Mouse (Mus musculus) kidney, postnatal 0 days (tissue): ENCODE results near the gene Glo1. TPM values are rescaled to one million over a fixed set of nuclear protein-coding genes. Genes with fewer than 3 reads are reported as not detected.
"Not testable (repeated sequence)": the region's sequence is repeated elsewhere in the genome, so short reads cannot be mapped to it uniquely, and the experiment has no call there.

ENCODE experiments used
- ATAC-seq: fragments of 200-750 bp; cut with Nextera tagmentation; replicated peaks from 2 replicates; pipeline ENCODE4 v1.8.0; 2017; ENCODE audit warnings: low read depth, moderate number of reproducible peaks, moderate TSS enrichment, moderate library complexity; ENCODE audit not compliant: low FRiP score
- DNase-seq: peaks from one replicate; pipeline ENCODE4 v3.0.0-alpha.2; 2016; ENCODE audit warnings: low spot score
- H3K27ac ChIP-seq: fragments of 300-500 bp; sonication (generic); 2 replicates; pipeline ENCODE4 v1.5.1; 2014; ENCODE audit warnings: mild to moderate bottlenecking
- H3K27me3 ChIP-seq: fragments of 300-500 bp; sonication (generic); 2 replicates; pipeline ENCODE4 v1.6.1; 2014; ENCODE audit warnings: low read length, mixed read lengths; ENCODE audit not compliant: insufficient read depth
- H3K36me3 ChIP-seq: fragments of 300-500 bp; sonication (generic); 2 replicates; pipeline ENCODE4 v1.6.1; 2014; ENCODE audit warnings: low read length, mixed read lengths; ENCODE audit not compliant: insufficient read depth
- H3K4me1 ChIP-seq: fragments of 300-500 bp; sonication (generic); replicated peaks from 2 replicates; pipeline ENCODE4 v1.6.1; 2014; ENCODE audit warnings: antibody characterized with exemption, low read length, mixed read lengths; ENCODE audit not compliant: insufficient read depth
- H3K4me2 ChIP-seq: fragments of 300-500 bp; sonication (generic); 2 replicates; pipeline ENCODE4 v1.6.1; 2014; ENCODE audit warnings: mild to moderate bottlenecking, low read length, moderate library complexity, mixed read lengths
- H3K4me3 ChIP-seq: fragments of 300-500 bp; sonication (generic); replicated peaks from 2 replicates; pipeline ENCODE4 v1.5.1; 2014; ENCODE audit warnings: low read depth, low read length
- H3K9ac ChIP-seq: fragments of 300-500 bp; sonication (generic); 2 replicates; pipeline ENCODE4 v1.6.1; 2014; ENCODE audit warnings: low read depth, low read length
- H3K9me3 ChIP-seq: fragments of 300-500 bp; sonication (generic); replicated peaks from 2 replicates; pipeline ENCODE4 v1.6.1; 2016; ENCODE audit warnings: low read length, inconsistent platforms, mixed read lengths
- CTCF ChIP-seq: IDR thresholded peaks from 2 replicates; pipeline ENCODE4 v1.5.1; 2016; ENCODE audit warnings: antibody characterized with exemption, low read depth, mild to moderate bottlenecking, moderate library complexity
- WGBS: fragments of 180-500 bp; shearing (Covaris S2); extraction: QIAGEN DNeasy Blood & Tissue Kit; methylation state at CpG from one replicate; pipeline ENCODE4 v1.1.7; 2014; 5-methylcytosine and 5-hydroxymethylcytosine counted together
- polyA plus RNA-seq: library from polyadenylated mRNA; unstranded; fragments of >200 nt; fragmentation: Nextera tagmentation; extraction: Ambion mirVana; gene quantifications from 2 replicates; pipeline ENCODE4 v1.2.1, GENCODE M21; 2015

The Glo1 gene
- polyA plus RNA-seq, 1 experiment from 2014 or later, result 247 TPM

GRCm38 (mm10) chr17:30635367-30635766, 8.7 kb upstream of the Glo1 start:
- Histone ChIP-seq H3K27me3 (no peaks in the 10 kb centered on the region), H3K4me2 (peak overlapping the region; percentile 28; the same call in 1 of the 2 replicates), H3K9me3 (no peaks in the 10 kb centered on the region), H3K9ac (no peak overlapping the region), H3K36me3 (no peaks in the 10 kb centered on the region), H3K27ac (no peak overlapping the region), H3K4me1 (no peaks in the 10 kb centered on the region), H3K4me3 (0 out of 2 replicates have a peak overlapping the region, but pooled peaks have one; percentile 9)
- 33% methylated on average over 17 of the region's 17 CpGs for WGBS
- DNase-seq (peak; percentile 45), ATAC-seq (0 out of 2 replicates have a peak, but pooled peaks have one; percentile 33)
- TF ChIP-seq CTCF, result no peak

GRCm38 (mm10) chr17:30624132-30624531, 2.5 kb downstream of the Glo1 start, which contains the start of gene Dnah8:
Gene Dnah8, plus strand, starts transcription at chr17:30624354.
- DNase-seq, H3K4me3 ChIP-seq, H3K36me3 ChIP-seq, H3K4me1 ChIP-seq, H3K9me3 ChIP-seq, H3K27ac ChIP-seq, H3K4me2 ChIP-seq, ATAC-seq, H3K27me3 ChIP-seq, H3K9ac ChIP-seq: not testable (repeated sequence)
- no CpG with 5 or more reads among the region's 20 CpGs for WGBS

GRCm38 (mm10) chr17:30623200-30623599, 3.5 kb downstream of the Glo1 start:
- DNase-seq (no peak), ATAC-seq (no peak)
- H3K4me3 ChIP-seq, result no peak overlapping the region
- TF ChIP-seq CTCF, result no peak
- no peaks in the 10 kb centered on the region for H3K4me1 ChIP-seq
- no peaks in the 10 kb centered on the region for H3K9me3 ChIP-seq
- H3K27ac ChIP-seq, result no peak overlapping the region
- H3K4me2 ChIP-seq, result no peak overlapping the region
- H3K9ac ChIP-seq, result no peak overlapping the region
- no peaks in the 10 kb centered on the region for H3K27me3 ChIP-seq
- H3K36me3 ChIP-seq, result no peaks in the 10 kb centered on the region
- WGBS, result 88% methylated on average over 3 of the region's 3 CpGs

- H3K9ac ChIP-seq, result no peak overlapping the region
- no peak for TF ChIP-seq CTCF
- no peak overlapping the region for H3K4me3 ChIP-seq
- no peaks in the 10 kb centered on the region for H3K9me3 ChIP-seq
- H3K36me3 ChIP-seq, result no peaks in the 10 kb centered on the region
- no peak overlapping the region for H3K27ac ChIP-seq
- DNase-seq (no peak), ATAC-seq (no peak)
- H3K4me2 ChIP-seq, result no peak overlapping the region
- H3K27me3 ChIP-seq, result no peaks in the 10 kb centered on the region
- H3K4me1 ChIP-seq, result no peaks in the 10 kb centered on the region
- WGBS, result 74% methylated on average over 4 of the region's 4 CpGs
Measured at GRCm38 (mm10) chr17:30621450-30621849, 5.2 kb downstream of the Glo1 start.

GRCm38 (mm10) chr17:30620548-30620947, 6.1 kb downstream of the Glo1 start:
- TF ChIP-seq CTCF, result no peak
- no peak overlapping the region for H3K4me3 ChIP-seq
- H3K4me2 ChIP-seq, result no peak overlapping the region
- DNase-seq, result no peak
- H3K4me1 ChIP-seq, result no peaks in the 10 kb centered on the region
- WGBS, result 57% methylated on average over 2 of the region's 2 CpGs
- no peaks in the 10 kb centered on the region for H3K36me3 ChIP-seq
- H3K9me3 ChIP-seq, result no peaks in the 10 kb centered on the region
- H3K9ac ChIP-seq, result no peak overlapping the region
- H3K27me3 ChIP-seq, result no peaks in the 10 kb centered on the region
- H3K27ac ChIP-seq, result no peak overlapping the region
- ATAC-seq, result no peak

GRCm38 (mm10) chr17:30619153-30619552, 7.5 kb downstream of the Glo1 start:
- no peaks in the 10 kb centered on the region for H3K4me1 ChIP-seq
- DNase-seq (no peak), ATAC-seq (no peak)
- H3K9ac ChIP-seq, result no peak overlapping the region
- no peaks in the 10 kb centered on the region for H3K36me3 ChIP-seq
- H3K27me3 ChIP-seq, result no peaks in the 10 kb centered on the region
- no peak overlapping the region for H3K4me3 ChIP-seq
- H3K27ac ChIP-seq, result 0 out of 2 replicates have a peak overlapping the region, but pooled peaks have one; percentile 2
- no peak for TF ChIP-seq CTCF
- no peak overlapping the region for H3K4me2 ChIP-seq
- 43% methylated on average over 2 of the region's 2 CpGs for WGBS
- H3K9me3 ChIP-seq, result no peaks in the 10 kb centered on the region
